ENCODE assay signal across 30 mouse cellular contexts in genomic region chr15:21988676-21989075, GRCm38 (mm10).
"Had no signal": no experiment of that assay in that cellular context is flagged by ENCODE, and none has a peak within 500 bp of the region (broad histone marks: within the 10 kb centered on the region; RNA-seq: fewer than 3 reads in every experiment).

No protein-coding gene starts in this region.

- H3K9me3 ChIP-seq: limb, embryonic 10.5 days; limb, embryonic 12.5 days; limb, embryonic 13.5 days; limb, embryonic 15.5 days; liver, embryonic 12.5 days; liver, embryonic 15.5 days; lung, embryonic 15.5 days; midbrain, embryonic 10.5 days; midbrain, embryonic 12.5 days; midbrain, embryonic 13.5 days; midbrain, embryonic 15.5 days; neural tube, embryonic 12.5 days had no signal

- H3K27me3 ChIP-seq: limb, embryonic 12.5 days; limb, embryonic 13.5 days; limb, embryonic 15.5 days; liver, embryonic 12.5 days; liver, embryonic 13.5 days; liver, embryonic 15.5 days; lung, embryonic 15.5 days; megakaryocyte, embryonic 14.5 days; midbrain, embryonic 12.5 days; midbrain, embryonic 13.5 days; midbrain, embryonic 15.5 days; neural tube, embryonic 12.5 days had no signal

- H3K4me1 ChIP-seq: limb, embryonic 10.5 days; limb, embryonic 12.5 days; limb, embryonic 13.5 days; limb, embryonic 15.5 days; liver, embryonic 12.5 days; liver, embryonic 13.5 days; liver, embryonic 15.5 days; lung, embryonic 15.5 days; megakaryocyte, embryonic 14.5 days; midbrain, embryonic 10.5 days; midbrain, embryonic 12.5 days; midbrain, embryonic 13.5 days; midbrain, embryonic 15.5 days; neural tube, embryonic 12.5 days had no signal

- H3K27ac ChIP-seq: left cerebral cortex, adult 2 months; limb, embryonic 10.5 days; limb, embryonic 12.5 days; limb, embryonic 13.5 days; limb, embryonic 15.5 days; liver, embryonic 12.5 days; liver, embryonic 13.5 days; liver, embryonic 14.5 days; liver, embryonic 15.5 days; lung, embryonic 15.5 days; macrophage; midbrain, embryonic 10.5 days; midbrain, embryonic 12.5 days; midbrain, embryonic 13.5 days; midbrain, embryonic 15.5 days; neural tube, embryonic 12.5 days had no signal

- H3K4me3 ChIP-seq: left cerebral cortex, adult 2 months; limb, embryonic 10.5 days; limb, embryonic 12.5 days; limb, embryonic 13.5 days; limb, embryonic 15.5 days; liver, embryonic 12.5 days; liver, embryonic 13.5 days; liver, embryonic 15.5 days; lung, embryonic 15.5 days; megakaryocyte, embryonic 14.5 days; midbrain, embryonic 10.5 days; midbrain, embryonic 12.5 days; midbrain, embryonic 13.5 days; midbrain, embryonic 15.5 days; myocyte; neural tube, embryonic 12.5 days had no signal

- H3K9ac ChIP-seq: limb, embryonic 12.5 days; limb, embryonic 13.5 days; limb, embryonic 15.5 days; liver, embryonic 12.5 days; liver, embryonic 13.5 days; liver, embryonic 14.5 days; liver, embryonic 15.5 days; liver, postnatal 0 days; lung, embryonic 15.5 days; midbrain, embryonic 12.5 days; midbrain, embryonic 13.5 days; midbrain, embryonic 15.5 days; neural tube, embryonic 12.5 days had no signal

- DNase-seq: left cerebral cortex, postnatal 4 days; liver; liver, embryonic 13.5 days; liver, postnatal 0 days; lung, adult 2 months; lung, postnatal 10 days; lung, postnatal 14 days; lung, postnatal 4 days; midbrain, embryonic 14.5 days had no signal

- H3K4me2 ChIP-seq: limb, embryonic 12.5 days; limb, embryonic 13.5 days; limb, embryonic 15.5 days; liver, embryonic 11.5 days; liver, embryonic 12.5 days; liver, embryonic 13.5 days; liver, embryonic 15.5 days; lung, embryonic 15.5 days; midbrain, embryonic 11.5 days; midbrain, embryonic 12.5 days; midbrain, embryonic 13.5 days; midbrain, embryonic 15.5 days; neural tube, embryonic 12.5 days had no signal

- H3K36me3 ChIP-seq: limb, embryonic 10.5 days; limb, embryonic 12.5 days; limb, embryonic 13.5 days; limb, embryonic 15.5 days; liver, embryonic 12.5 days; liver, embryonic 13.5 days; liver, embryonic 15.5 days; lung, embryonic 15.5 days; midbrain, embryonic 10.5 days; midbrain, embryonic 12.5 days; midbrain, embryonic 13.5 days; midbrain, embryonic 15.5 days; neural tube, embryonic 12.5 days had no signal

- ATAC-seq: liver, embryonic 12.5 days; liver, postnatal 0 days; lung, postnatal 0 days; midbrain, embryonic 13.5 days; midbrain, embryonic 15.5 days; midbrain, embryonic 16.5 days had no signal
